Mouse (Mus musculus) gastrocnemius, postnatal 4 days (tissue): ENCODE results near the gene Sdk2. TPM values are rescaled to one million over a fixed set of nuclear protein-coding genes. Genes with fewer than 3 reads are reported as not detected.

Source experiments
- DNase-seq, 2 experiments: peaks; one replicate each; pipeline ENCODE4 v3.0.0; 2021 to 2022; ENCODE audit warnings: low spot score in 2 of 2, mixed read lengths in 2 of 2
- total RNA-seq, 2 experiments: library from RNA; stranded (reverse); gene quantifications; 2 replicates each; pipeline ENCODE4 v1.2.3; 2021

The Sdk2 gene
- total RNA-seq, 2 experiments from 2014 or later, result 16.3 to 19.2 TPM

GRCm38 (mm10) chr11:113797014-113797983 lies 269.5 kb downstream of the Sdk2 start:
- DNase-seq, result no peak

GRCm38 (mm10) chr11:113795846-113796245 lies 271.0 kb downstream of the Sdk2 start:
- DNase-seq, result peak in 1 of 2 experiments; percentile 6

GRCm38 (mm10) chr11:113791357-113792215 lies 275.3 kb downstream of the Sdk2 start:
- DNase-seq, result peak in 1 of 2 experiments; percentile 5

- DNase-seq, result no peak
Observed at GRCm38 (mm10) chr11:113789101-113789500, 277.7 kb downstream of the Sdk2 start.

GRCm38 (mm10) chr11:113788183-113788789 lies 278.6 kb downstream of the Sdk2 start:
- no peak for DNase-seq

- no peak for DNase-seq
Observed at GRCm38 (mm10) chr11:113787432-113788182, 279.2 kb downstream of the Sdk2 start.

- DNase-seq, result no peak
Observed at GRCm38 (mm10) chr11:113787009-113787408, 279.8 kb downstream of the Sdk2 start.

- no peak for DNase-seq
Observed at GRCm38 (mm10) chr11:113786395-113786794, 280.5 kb downstream of the Sdk2 start.

GRCm38 (mm10) chr11:113785406-113786171 lies 281.3 kb downstream of the Sdk2 start:
- peak; percentile 37 to 73 for DNase-seq

GRCm38 (mm10) chr11:113784656-113785396 lies 282.0 kb downstream of the Sdk2 start:
- DNase-seq, result no peak

GRCm38 (mm10) chr11:113782496-113782895 lies 284.4 kb downstream of the Sdk2 start:
- DNase-seq, result no peak

- no peak for DNase-seq
Observed at GRCm38 (mm10) chr11:113782006-113782405, 284.8 kb downstream of the Sdk2 start.

GRCm38 (mm10) chr11:113779680-113780041 lies 287.2 kb downstream of the Sdk2 start:
- DNase-seq, result no peak

- DNase-seq, result peak; percentile 38 to 64
Observed at GRCm38 (mm10) chr11:113778733-113779679, 287.8 kb downstream of the Sdk2 start.

- DNase-seq, result no peak
Observed at GRCm38 (mm10) chr11:113777878-113778464, 288.9 kb downstream of the Sdk2 start.

GRCm38 (mm10) chr11:113776851-113777511 lies 289.9 kb downstream of the Sdk2 start:
- no peak for DNase-seq

- no peak for DNase-seq
Observed at GRCm38 (mm10) chr11:113774773-113775172, 292.1 kb downstream of the Sdk2 start.
